Mouse (Mus musculus) cortical plate, adult 2 months (tissue): ENCODE measurements at regions not wholly inside any gene's neighbourhood (a gene's known extent, or its start where the extent isn't known, plus 50 kb on each side); places are given as distances from the start of the nearest gene placed in this dataset.

ENCODE experiments used
- CTCF ChIP-seq: fragments of 200-500 bp; IDR thresholded peaks from 2 replicates; pipeline ENCODE4 v1.5.1; 2011; ENCODE audit warnings: mild to moderate bottlenecking, control low read depth, low read length; ENCODE audit not compliant: insufficient read depth; ENCODE audit errors: extremely low read depth
- POLR2A ChIP-seq: fragments of 200-500 bp; IDR thresholded peaks from 2 replicates; pipeline ENCODE4 v1.6.1; 2011; ENCODE audit warnings: mild to moderate bottlenecking, low read length, control low read depth; ENCODE audit not compliant: insufficient read depth; ENCODE audit errors: extremely low read depth

DNA sequence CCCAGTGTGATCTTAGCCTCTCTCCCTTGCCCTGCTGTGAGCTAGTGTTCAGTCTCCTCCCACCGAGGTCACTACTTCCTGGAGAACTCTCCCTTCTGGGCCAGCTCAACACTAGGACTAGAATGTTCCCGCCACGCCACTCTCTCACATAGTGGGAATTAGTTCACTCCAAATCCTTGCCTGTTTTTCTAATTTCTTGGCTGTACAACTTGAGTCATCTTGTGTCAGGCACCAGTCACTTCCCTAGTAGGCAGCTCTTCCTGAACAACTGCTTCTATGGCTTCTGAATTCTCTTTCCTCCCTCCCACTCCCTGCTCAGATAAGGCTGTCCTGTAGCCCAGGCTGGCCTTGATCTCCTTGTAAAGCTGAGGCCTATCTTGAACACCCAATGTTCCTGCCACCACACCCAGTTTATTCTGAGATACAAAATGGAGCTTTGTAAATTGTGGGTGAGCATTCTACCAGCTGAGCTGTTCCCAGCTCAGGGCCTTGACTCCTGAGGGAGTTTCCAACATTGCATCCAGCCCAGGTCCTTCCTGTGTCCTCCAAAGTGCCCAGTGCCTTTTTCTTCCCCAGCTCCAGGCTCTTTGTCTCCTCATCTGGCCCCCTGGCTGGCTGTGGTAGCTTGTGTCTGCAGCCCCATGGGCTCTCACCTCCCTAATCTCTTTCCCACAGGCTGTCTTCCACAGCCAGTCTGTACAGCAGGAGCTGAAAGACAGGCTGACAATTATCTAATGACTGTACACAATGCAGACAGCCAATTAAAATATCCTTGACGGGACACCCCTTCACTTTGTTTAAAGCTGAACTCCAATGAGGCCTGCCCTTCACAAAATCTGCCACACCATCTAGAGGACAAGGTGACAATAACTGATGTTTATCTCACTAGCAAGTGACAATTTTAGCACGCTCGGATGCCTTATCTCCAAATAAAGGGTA, 61.9 kb upstream of the Cecr2 start:
- no peak for TF ChIP-seq CTCF
- TF ChIP-seq POLR2A: no peak
